Mouse (Mus musculus): ENCODE measurements at regions not wholly inside any gene's neighbourhood (a gene's known extent, or its start where the extent isn't known, plus 50 kb on each side); places are given as distances from the start of the nearest gene placed in this dataset.

DNA sequence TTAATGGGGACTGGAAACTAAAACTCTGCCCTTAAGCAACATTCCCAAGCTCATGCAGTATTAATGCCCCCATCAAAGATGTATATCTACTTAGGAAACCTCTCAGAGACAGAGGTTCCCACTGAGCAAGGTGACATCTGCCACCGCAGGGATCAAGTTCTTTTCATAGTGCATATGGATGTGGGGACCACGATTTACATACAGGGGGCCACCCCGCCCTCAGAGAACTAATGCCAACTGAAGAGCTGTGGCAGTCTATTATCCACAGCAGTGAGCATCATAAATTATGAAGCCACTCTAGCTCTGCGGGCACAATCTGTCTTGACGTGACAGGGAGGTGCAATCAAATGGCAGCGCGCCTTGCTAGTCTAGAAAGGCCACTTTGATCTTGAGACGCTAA is 88.6 kb upstream of the Gm11983 start:
- in situ Hi-C loops (cut with MboI, MseI) = no loop called here

DNA sequence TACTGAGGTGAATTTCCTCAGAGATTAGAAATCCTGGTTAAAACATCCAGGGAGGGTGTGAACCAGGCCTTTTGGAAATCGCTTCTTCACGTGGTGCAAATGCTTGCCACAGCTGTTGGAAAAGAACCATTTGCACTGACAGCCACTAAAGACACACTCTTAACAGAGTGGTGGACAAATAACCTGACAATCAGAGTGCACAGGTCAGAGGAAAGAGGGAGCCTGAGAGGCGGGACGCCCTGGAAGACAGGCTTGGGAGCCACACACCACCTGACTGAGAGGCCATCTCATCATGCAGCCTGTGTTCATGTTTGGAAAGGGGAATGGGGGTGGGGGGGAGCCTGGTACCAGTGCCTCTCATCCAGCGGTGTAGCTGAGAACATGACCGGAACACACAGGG is 87.0 kb upstream of the Gm11983 start:
- in situ Hi-C loops (cut with MboI, MseI) = loop anchor here (25.0 kb wide), 1 partner anchor 1863 kb away; no protein-coding TSS in a partner anchor

DNA sequence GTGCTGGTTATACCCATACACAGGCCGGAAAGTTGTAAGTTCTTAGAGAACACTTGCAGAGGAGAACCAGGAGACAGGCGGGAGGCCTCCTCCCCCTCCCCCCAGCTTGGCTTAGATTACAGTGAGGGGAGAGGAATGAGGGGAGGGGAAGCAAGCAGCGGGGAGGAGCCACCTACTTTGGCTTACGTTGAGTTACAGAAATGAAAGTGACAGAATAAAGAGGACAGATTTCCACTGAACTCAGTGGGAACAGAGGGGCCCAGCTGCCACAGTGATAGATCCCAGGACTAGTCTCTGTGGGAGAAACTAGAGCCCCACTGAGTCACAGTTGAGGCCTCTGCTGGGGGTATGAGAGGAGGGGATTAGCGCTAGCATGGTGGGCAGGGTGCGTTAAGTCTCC is 86.5 kb upstream of the Gm11983 start:
- in situ Hi-C loops (cut with MboI, MseI) = loop anchor here (25.0 kb wide), 1 partner anchor 1863 kb away; no protein-coding TSS in a partner anchor

DNA sequence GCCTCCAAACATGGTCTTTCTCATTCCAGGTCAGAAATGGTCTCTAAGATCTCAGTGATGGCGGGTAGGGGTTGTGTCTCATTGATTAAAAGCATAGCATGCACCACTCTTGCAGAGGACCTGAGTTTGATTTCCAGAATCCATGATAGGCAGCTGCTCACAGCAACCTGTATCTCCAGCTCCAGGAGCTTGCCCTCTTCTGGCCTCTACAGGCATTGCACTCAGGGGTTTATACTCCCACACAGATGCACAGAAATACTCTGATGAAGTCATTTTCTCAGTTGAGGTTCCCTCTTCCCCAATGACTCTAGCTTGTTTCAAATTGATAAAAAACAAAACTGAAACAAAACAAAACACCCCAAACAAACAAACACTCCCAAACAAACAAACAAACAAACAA is 81.1 kb upstream of the Gm11983 start:
- in situ Hi-C loops (cut with MboI, MseI) = loop anchor here (25.0 kb wide), 1 partner anchor 1869 kb away; no protein-coding TSS in a partner anchor

DNA sequence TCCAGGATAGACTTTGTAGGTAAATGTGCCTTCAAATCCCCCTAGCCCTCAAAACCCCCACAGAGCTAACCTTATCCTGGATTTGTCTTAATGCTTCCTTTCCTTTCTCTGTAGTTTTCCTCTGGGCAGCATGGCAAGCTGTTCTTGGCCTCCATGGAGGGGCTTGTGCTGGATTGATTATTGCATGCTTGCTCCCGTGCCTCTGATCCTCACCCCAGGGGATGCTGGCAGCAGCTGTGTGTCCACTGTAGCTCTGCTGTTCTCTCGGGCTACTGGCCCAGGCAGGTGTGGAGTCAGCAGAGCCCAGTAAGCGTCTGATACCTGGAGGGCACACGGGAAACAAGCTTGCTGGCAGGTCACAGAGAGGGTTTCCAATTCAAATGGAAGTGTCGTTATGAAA is 68.2 kb upstream of the Gm11983 start:
- in situ Hi-C loops (cut with MboI, MseI) = loop anchor here (25.0 kb wide), 1 partner anchor 1882 kb away; no protein-coding TSS in a partner anchor

DNA sequence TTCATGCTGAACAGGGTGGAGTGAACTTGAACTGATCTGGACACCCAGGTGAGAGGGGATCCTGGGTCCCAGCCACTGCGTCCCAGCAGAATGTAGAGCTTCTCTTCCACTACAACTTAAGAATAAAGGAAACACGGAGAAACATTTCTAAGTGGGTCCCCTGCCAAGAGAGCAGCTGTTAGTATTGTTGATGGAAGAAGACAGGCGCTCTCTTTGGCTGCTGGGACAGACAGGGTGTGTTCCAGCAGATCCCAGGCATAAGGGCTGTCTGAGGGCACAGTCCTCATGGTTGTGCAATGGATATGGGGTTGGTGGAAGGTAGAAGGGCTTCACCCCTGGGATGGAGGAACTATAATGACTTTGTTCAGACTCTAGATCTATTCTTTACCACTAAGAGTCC is 65.5 kb upstream of the Gm11983 start:
- in situ Hi-C loops (cut with MboI, MseI) = loop anchor here (25.0 kb wide), 1 partner anchor 1884 kb away; no protein-coding TSS in a partner anchor

DNA sequence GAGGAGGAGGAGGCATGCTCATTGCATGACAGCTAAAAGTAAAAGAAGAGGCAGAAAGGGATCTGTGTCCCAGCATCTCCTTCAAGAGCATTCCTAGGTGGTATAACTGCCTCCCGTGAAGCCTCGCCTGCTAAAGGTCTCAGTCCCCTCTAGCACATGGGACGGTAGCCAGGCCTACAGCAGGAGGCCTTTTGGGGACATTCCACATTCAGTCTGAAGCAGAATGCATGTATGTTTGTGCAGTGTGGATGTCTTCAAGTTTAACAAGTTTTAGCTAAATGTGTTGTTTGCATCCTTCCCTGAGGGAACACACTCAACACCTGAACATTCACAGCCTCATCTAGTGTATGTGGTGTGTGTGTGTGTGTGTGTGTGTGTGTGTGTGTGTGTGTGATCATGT is 64.8 kb upstream of the Gm11983 start:
- in situ Hi-C loops (cut with MboI, MseI) = loop anchor here (25.0 kb wide), 1 partner anchor 1885 kb away; no protein-coding TSS in a partner anchor

DNA sequence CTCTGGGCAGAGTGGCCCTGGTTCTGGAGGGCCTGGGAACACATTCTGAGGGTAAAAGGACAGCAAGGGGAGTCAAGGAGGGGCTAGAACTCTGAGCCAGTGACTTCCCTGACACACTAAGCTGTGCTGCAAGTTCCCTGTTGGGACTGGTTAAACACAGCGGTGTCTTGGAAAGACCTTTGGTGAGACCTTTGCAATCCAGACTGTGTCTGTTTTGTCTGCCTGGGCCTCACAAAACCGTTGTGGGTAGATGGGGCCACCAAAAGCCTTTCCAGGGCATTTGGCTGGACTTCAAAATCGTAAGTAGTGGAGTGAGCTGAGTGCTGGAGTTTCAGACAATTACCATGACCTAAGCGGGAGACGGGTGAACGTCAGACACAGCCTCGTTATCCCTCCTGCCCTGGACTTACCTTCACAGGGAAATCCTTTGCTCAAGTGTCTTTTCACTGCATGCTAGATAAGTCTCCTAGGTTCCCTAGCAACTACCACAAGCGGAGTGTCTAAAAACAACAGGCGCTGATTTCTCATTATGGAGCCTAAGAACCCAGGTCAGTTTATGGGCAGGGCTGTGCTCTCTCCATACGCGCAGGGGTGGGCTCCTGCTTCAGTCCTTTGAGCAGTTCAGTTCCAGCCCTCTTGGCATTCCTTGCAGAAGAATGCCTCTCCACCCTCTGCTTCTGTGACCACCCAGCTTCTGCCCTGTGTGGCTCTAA is 63.5 kb upstream of the Gm11983 start:
- in situ Hi-C loops (cut with MboI, MseI) = loop anchor here (25.0 kb wide), 1 partner anchor 1886 kb away; no protein-coding TSS in a partner anchor

DNA sequence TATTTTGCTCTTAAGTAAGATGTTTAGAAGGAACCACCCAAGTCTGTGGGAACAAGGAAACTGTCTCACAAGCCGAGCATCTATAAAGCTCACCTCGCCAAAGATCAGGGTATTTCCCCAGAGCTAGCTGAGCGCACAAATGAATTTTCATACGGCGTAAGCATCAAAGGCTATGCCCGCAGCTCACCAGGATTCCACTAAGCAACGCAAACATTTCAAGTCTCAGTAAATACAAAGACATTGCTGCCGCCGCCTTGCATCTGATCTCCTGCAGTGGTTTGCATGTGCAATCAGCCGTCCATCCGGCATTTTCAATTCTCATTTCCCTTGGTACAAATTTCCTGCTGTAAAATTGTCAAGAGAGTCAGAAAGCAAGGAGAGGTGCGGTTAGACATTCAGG is 62.9 kb upstream of the Gm11983 start:
- in situ Hi-C loops (cut with MboI, MseI) = loop anchor here (25.0 kb wide), 1 partner anchor 1887 kb away; no protein-coding TSS in a partner anchor

DNA sequence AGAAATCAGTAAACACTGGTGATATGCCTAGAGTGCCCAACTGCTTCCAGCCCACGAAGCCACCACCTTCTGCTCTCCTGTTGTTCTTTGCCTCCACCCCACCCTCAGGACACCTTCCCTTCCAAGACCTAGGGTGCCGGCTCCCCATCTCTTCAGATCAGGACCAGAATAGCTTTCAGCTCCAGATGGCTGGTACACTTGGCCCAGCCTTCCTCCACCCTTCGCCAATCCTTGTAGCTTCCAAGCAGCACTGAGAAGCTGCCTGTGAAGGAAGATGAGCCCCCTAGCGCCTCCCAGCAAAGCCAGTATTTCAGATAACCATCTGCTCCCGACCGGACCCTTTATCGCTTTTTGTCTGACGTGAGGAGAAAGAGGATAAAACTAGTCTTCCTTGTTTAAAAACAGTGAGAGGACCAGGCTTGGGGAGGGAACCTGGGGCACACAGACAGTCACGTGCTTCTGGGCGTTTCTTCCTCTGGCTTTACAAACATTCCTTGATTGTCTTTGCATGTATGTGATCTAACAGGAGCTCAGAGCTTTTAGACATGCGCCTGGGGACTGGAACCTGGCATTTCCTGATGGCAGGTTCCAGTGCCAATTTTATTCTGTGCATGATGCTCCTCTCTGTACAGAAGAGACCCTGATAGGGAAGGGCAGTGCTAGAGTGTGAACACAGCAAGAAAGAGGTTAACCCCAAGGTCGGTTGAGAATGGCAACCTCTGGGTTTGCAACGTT is 62.0 kb upstream of the Gm11983 start:
- in situ Hi-C loops (cut with MboI, MseI) = loop anchor here (5.0 to 25.0 kb wide), 2 partner anchors 58 to 1888 kb away; no protein-coding TSS in a partner anchor

DNA sequence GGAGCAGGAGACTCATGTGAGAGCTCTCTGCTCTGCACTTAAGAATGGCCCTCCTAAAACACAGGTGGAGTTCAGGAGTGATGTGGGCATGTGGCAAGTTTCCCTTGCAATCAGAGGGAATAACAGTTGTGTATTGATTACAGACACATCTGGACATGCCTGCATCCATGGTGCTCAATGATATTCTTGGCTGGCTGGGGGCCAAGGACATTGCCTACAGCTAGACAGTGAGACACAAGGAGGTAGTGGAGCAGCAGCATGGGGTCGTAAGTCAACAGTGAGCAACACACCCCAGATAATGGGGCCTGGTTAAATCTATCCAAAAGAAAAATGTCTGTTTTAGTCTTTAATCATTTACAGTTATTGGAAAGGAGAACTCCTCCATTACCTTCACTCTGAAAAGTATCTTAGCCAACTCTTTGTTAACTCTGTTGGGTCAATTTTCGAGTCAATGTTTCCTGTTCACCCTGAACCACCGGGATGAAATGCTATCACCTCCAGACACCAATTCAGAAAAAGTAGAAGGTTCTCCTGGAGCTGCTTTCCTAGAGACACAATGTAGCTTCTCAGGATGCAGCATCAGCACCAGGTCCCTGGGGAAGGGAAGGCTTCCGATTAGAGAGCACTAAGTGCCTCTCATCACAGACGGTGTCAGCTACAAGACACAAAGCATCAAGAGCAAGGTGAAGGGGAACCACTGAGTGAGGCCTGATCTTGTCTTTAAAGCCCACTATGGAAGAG is 61.1 kb upstream of the Gm11983 start:
- in situ Hi-C loops (cut with MboI, MseI) = loop anchor here (5.0 kb wide), 1 partner anchor 59 kb away; no protein-coding TSS in a partner anchor

DNA sequence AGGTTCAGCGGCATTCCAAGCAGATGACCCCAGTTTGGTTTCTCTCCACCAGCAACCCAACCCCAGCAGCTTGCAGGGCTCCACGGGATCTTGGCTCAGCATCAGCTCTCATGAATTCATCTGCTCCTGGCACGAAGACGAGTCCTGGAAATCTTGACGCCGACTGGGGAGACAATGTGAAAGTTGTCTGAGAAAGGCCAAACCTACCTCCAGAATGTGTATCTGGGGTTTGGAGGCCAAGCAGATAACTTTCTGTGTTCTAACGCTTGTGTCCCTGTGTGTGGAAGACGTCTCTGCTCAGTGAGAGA is 58.3 kb upstream of the Gm11983 start:
- in situ Hi-C loops (cut with MboI, MseI) = loop anchor here (5.0 kb wide), 1 partner anchor 62 kb away; no protein-coding TSS in a partner anchor

DNA sequence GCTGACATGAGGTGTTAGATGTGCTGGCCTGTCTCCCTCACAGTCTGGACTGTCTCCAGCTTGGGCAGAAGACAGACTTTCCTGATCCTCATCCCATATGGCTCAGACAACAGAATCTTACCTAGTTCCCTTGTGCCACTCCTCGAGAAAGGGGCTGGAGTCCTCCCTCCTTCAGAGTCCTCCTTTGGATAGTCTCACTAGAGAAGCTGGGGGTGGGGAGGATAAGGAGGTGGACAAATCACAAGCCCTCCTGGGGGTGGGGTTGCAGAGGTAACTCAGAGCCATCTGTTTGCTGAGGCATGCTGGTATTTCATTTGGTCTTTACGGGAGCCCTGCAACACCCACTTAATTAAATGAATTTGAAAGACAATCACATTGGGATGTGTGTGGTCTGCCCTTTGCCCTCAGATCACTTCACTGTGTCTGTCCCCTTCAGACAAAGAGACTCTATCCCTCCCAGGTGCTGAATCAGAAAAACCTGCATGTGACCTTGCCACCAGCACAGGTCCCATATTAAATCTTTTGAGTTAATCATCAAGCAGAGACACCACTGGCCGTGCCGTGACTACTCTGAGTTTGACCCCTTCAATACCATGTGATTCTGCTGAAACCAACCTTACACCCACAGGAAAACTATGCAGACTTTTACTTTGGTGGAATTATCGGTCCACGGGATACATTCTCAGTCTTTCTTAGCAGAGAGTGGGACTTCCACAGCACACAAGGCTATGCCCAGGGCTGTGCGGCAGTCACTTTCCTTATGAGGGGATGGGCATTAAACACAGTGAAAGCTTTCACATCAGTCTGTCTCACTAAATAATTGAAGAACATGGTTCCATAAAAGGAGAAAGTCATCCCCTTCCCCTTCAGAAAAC is 57.7 kb upstream of the Gm11983 start:
- in situ Hi-C loops (cut with MboI, MseI) = loop anchor here (5.0 kb wide), 1 partner anchor 62 kb away; no protein-coding TSS in a partner anchor

DNA sequence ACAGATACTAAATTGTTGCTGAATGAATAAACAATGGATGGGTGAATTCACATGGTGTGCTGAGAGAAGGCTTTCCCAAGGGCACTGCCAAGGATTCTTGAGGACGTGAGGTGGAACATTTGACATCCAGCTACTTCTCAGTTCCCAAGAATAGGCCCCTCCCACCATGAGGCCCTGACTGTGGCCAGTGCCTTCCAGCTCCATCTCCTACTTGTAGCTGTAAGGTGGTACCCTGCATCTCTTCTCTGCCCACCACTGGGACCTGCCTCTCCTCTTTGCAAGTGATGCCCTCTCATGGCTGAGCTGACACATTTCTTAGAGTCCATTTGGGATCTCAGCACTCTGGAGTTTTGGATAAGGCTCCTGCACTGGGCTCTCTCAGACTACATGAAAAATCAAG is 56.3 kb upstream of the Gm11983 start:
- in situ Hi-C loops (cut with MboI, MseI) = no loop called here

DNA sequence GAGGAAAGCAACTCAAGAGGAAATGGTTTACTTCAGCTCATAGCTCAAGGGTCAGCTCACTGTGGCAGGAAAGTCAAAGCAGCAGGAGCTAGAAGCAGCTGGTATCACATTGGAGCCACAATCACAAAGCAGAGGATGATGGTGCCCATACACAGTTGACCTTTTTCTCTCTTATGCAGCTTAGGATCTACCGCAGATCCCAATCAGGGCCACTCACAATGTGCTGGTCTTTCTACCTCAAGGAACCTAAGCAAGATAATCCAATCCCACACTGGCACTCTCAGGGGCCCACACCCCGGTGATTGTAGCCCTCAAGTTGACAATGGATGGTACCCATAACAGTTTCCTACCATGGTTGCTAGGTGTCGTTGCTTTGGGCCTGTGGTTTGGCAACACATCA is 55.6 kb upstream of the Gm11983 start:
- in situ Hi-C loops (cut with MboI, MseI) = no loop called here

DNA sequence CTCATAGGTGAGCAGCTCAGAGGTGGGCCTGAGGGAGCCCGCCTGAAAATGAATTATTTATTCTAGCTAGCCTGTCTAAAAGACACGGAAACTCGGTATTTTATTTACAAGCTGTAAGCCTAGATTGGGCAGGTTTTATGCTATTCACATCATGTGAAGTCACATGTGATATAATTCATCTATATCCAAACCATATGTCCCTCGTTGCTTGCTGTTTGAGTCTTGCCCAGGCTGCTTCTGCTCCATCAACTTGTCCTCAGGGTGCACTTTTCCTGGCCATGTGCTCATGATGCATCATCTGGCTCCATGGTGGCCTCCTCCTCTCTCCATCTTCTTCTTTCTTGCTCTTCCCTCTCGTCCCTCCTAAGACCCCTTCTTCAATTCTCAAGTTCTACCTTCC is 53.0 kb upstream of the Gm11983 start:
- in situ Hi-C loops (cut with MboI, MseI) = no loop called here

DNA sequence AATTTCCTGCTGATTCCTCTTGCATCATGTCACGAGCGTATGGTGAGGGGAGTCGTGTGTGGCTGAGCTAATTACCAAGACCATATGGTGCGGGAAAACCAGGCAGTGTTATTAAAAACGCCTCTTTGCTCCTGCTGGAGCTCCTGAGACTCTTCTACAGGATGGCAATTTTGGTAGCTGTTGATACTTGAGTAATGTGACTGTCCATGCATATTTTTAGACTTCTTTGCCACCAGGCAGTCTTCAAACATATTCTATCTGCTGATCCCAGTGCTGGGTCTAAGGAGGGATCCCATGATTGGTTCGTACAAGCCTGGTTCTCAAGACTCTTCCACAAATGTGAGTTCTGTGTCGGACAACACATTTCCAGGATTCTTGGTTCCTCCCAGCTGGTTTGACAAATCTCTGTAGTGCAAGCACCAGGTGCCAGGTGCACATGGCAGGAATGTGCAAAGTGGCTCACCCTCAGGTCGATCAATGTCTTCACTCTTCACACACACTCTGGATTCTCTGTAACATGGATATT is 52.3 kb upstream of the Gm11983 start:
- in situ Hi-C loops (cut with MboI, MseI) = no loop called here

DNA sequence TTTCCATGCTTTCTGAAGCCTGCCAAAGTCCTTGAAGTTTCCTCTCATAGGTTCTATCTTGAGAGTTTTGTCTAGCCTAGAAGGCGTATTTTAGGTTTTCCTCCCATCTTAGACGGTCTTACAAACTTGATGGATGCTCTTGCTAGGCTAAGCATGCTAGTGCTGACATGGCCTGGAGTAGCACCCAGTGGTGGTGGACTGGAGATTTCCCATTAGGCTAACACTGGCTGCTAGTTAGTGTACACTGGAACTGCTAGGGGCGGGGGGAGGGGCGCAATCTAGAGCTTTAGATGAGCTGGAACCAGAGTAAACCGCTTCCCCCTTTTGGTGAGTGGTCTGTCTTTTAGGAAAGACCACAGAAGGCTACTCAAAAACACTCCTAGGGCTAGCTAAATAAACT is 51.7 kb upstream of the Gm11983 start:
- in situ Hi-C loops (cut with MboI, MseI) = no loop called here
